Mouse (Mus musculus) layer of hippocampus, adult 9-10 months (tissue): ENCODE measurements at regions not wholly inside any gene's neighbourhood (a gene's known extent, or its start where the extent isn't known, plus 50 kb on each side); places are given as distances from the start of the nearest gene placed in this dataset.
A peak's percentile ranks its signal among the peaks of the same experiment; 100 is the strongest.

Experiments used
- DNase-seq: peaks from one replicate; pipeline ENCODE4 v3.0.0; 2022; ENCODE audit warnings: low spot score

DNA sequence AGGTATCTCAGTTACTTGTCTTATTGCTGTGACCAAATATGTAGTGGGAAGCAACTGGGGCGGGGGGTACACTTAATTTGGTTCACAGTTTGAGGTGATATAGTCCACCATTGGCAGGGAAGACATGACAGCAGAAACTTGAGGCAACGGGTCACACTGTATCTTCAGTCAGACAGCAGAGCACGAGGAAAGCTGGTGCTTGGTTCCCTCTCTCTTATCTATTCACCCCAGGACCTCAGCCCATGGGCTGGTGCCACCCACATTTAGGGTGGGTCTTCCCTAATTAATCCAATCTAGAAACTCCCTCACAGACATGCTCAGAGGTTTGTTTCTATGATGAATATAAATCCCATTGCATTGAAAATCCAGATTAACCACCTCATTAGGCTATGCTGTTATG lies 56.5 kb downstream of the Otud1 start:
- DNase-seq, result no peak

DNA sequence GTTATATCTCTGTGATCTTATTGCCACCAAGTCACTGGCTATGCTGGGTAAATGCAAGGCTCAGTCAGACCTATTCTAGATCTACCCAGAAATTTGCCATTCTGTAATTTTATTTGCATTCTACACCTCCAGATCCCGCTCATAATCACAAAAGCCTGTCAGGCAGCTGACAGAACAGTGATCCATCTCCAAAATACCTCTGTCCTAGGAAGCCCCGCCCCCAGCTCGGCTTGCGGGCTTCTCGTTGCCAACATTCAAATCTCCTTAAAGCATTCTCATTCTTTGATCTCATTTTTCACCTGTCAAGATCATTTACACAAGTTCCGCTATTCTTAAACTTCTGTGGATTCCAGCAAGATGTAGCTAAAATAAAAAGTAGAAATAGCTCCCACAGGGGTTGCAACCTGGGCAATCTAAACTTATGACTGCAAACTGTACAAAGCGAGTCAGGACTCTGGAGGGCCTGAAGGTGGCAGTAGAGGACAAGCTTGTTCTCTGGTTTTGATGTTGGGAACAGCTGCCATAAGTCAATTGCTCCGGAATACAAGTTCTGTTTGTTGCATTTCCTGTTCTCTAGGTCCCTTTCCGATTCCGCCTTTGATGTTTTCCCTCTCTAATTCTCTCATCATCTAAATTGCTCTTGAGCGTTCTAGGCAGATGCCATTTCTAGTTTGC lies 58.1 kb downstream of the Otud1 start:
- peak; percentile 31 for DNase-seq

DNA sequence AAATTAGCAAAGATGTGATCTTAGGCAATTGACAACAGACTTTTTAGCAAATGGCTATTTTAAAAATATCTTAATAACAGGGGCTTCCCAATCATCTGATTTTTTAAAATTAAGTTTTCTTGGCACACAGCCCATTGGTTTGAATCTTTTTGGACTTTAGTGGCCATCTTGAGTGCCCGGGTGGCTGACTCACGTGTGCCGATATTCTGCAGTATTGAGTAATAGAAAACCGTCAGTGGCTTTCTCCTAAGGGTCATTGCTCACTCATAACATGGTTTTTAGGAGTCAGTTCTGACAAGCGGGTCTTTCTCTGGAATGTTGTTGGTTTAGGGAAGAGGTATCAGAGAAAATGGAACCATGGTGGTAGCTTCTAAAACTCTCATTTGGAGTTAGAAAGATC lies 58.8 kb downstream of the Otud1 start:
- no peak for DNase-seq

DNA sequence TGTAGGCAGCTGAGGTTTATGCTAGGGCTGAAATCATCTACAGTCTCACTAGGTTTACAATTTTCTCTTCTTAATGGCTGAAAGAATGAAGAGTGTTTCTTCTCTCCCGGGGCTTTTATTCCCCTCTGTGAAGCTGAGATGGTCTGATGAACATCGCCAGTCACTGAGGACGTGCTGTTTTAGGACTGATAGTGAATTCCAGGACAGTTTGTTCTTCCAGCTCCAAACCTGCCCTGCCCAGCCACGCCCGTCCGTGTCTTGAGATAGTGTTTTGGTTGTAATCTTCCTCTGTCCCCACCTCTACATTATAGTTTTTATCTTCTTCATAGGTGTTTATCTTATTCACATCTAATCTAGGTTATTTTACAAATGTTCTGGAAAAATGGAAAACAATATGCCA lies 68.5 kb downstream of the Otud1 start:
- no peak for DNase-seq

DNA sequence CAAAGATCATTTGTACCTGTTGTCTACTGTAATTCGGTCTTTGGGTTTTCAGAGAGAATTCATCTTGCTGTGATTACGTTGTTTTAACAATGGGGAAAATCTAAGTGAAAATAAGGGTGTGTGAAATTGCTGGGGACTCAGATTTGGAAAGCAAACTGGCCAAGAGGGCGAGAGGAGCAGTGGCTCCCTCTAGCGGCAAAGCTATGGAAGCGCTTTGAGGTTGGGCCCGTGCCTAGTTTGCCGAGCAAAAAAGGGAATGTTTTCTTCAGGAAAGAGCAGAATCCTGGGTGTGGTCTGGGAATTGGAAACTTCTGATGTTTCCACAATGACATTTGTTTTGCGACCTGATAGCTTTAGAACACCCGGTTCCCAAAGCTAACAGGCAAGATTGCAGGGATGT lies 69.4 kb downstream of the Otud1 start:
- no peak for DNase-seq

DNA sequence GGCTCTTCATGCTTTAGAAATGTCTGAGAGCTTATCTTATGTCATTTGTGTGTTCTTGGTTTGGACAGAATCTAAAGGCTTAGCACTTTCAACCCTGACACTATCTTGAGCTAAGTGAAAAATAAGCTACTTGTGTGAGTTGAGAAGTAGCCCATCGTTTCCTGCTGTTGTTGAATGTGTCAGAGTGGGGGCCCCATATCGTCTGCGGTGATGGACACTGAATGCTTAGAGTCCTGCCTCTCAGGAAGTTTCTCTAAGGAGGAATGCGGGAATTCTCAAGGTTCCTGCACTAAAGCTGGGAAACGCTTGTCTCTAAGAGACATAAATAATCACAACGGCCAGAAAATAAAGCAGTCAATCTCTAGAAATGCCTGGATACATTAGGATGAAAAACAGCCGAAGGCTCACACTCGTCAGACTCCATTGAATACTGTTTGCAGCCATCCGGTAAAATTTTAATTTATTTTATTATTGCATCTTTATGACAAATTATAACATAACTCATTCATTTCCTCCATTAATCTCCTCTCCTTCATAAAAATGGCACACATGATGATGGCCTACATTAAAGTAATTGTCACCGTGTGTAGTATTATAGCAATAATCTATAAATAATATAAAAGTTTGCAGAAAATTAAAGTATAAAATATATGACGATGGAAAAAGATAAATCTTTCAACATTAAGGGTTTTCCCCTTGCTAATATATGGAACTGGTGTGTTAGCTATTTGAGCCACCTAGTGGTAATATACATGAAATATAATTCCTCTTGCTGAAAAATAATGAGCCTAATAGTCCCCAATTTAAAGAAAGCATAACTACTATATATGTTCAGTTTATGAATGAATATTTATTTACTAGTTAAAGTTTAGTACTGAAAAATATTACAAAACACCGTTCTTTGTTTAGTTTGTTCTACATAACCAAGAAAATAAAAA lies 75.6 kb downstream of the Otud1 start:
- no peak for DNase-seq

GRCm38 (mm10) chr2:19734164-19734870 lies 76.8 kb downstream of the Otud1 start:
- no peak for DNase-seq

- no peak for DNase-seq
Measured at GRCm38 (mm10) chr2:19741508-19741907, 84.0 kb downstream of the Otud1 start.

DNA sequence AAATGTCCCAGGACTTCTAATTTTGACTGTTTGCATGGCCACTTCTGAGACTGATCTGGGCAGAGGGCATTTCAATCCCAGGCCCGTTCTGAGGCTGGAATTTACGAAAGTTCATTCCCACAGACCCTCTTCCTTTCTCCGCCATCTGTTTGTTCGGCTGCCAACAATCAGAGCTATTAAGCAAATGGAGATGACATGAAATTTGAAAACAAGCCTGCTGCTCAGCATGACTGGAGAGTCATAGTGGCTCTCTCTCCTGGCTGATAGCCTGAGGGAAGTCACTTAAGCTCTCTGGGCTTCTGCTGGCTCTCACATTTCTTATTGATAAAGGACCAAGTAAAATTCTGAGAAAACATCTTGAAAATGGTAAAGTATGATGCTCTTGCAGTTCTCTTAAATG lies 85.9 kb downstream of the Otud1 start:
- DNase-seq, result no peak

DNA sequence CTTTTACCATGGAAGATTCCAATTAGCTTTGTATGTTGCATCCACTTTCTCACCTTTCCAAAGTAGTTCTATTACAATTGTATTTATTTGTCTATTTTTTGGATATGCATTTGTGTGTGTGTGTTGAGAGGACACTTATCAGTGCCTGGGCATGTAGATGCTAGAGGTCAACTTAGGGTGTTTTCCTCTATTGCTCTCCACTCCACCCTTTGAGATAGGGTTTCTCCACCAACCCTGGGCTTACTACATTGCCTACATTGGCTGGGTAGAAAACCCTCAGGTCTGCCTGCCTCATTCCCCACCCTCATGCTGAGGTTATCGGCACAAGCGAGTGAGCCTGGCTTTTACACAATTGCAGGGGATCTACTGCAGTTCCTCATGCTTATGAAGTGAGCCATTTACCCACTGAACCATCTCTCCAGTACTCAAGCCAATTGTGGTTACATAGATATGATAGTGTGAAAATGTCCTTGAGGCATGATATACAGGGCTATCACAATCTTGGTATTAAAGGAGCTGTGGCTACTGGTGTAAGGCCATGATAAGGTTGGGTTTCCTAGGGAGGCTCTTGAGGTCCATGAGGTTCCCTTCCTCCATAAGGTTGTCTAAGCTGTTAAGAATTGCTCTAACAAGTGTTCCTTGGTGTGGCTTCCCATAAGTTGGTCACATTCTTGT lies 87.6 kb downstream of the Otud1 start:
- no peak for DNase-seq

DNA sequence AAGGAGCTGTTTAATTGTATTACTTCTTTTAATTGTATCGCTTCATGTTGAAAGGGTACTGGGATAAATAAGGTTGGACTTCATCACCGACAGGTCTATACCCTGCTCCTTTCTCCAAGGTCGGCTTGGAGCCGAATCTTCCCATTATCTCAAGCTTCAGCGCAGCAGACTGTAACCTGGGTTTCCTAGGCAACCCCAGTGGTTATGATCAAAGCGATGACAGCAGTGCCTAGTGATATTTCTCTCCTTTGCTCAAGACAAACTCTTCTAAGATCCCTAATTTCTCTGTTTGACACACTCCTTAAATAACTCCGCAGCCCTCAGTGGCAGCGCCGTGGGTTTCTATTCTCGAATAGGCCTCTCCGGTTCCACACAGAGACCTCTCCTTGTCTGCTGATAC lies 95.2 kb downstream of the Otud1 start:
- no peak for DNase-seq

DNA sequence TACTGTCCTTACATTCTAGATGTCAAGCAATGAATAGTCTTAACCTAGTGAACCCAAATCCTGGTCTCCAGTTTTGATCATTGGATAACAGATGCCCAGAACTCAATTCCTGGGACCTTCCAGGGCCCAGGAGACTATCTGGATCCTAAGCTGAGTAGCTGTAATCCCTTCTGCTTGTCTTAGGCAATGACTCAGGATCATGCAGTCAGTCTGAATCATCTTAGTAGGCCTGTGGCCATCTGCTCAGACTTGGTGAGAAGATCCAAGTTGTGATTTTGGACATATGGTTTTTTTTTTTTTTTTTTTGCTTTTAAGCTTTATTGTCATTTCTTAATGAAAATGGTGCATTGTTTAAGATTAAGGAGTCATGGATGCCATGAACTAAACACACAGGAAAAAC lies 95.9 kb downstream of the Otud1 start:
- peak; percentile 5 for DNase-seq

- no peak for DNase-seq
Measured at GRCm38 (mm10) chr2:19757910-19758309, 100.4 kb downstream of the Otud1 start.

DNA sequence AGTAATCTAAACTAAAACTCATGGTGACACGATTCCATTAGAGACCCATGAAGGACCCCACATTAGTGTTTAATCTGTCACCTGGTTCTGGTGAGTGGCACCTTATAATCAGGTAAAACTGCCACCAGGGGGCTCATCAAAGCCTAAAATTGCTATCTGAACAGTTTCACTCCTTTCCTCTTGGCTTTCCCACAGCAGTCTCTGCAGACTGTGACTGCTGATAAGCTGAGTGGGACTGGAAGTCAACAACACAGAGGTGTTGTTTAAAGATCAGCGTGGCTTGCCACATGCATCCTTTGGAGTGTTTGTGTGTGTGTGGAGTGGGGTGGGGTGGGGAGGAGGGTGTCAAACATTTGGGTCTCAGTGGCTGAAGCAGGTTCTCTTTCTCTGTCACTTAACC lies 101.6 kb downstream of the Otud1 start:
- no peak for DNase-seq

DNA sequence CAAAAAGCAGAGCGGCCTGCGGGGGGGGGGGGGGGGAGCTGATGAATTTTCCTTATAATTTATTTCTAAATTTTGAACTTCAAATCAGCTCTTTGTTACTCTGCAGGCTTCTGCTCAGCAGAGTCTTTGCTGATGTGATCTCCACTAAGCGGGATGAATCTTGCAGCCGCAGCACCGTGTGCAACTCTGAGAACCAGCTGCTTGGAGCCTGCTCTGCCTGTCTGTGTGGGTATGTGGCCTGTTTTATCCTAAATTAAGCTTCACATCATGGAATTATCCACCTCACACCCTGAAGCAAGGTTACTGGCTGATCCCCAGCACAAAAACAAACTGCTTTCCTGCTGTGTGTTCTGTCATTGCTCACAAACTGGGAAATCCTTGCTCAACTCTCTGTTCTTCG lies 102.0 kb downstream of the Otud1 start:
- no peak for DNase-seq

GRCm38 (mm10) chr2:19762996-19763395 lies 105.4 kb downstream of the Otud1 start:
- DNase-seq, result no peak

DNA sequence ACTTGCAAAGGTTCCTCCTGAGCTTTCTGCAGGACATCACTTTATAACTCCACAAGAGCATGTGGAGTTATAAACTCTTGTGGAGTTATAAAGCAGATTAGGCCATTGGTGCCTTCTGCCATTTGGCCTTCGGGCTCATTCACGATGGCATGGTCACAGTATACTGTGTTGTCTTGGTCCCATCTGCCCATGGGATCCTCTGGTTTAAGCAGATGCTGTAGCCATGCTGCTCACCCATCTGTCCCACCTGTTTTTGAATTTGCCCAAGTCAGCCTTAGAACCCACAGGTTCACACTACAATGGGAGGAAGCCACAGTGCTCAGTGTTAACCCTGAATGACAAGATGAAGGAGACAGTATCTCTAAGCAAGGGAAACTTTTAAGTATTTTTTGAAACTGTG lies 124.7 kb upstream of the Etl4 start:
- DNase-seq, result no peak

- DNase-seq, result no peak
Measured at GRCm38 (mm10) chr2:19785663-19786260, 123.8 kb upstream of the Etl4 start.

DNA sequence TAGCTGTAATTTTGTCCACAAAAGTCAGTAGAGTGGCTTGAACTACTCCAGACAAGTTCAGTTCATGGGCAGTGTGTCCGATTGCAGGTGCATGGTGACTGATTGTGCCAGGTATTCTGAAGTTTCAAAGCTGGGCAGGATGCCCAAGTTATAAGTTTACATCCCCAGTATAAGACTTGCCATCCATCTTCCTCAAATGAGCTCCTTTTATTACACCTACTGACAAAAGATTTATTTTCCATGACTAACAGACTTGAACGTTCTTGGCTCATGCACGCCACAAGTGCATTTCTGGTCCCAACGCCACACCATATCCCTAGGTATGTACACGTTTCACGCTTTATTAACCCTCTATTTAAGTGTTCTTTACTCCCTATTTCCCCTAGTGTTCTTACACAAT lies 117.4 kb upstream of the Etl4 start:
- DNase-seq, result no peak

GRCm38 (mm10) chr2:19796790-19797189 lies 112.8 kb upstream of the Etl4 start:
- no peak for DNase-seq
